Mouse (Mus musculus) E14TG2a.4 (cell line): ENCODE measurements at regions not wholly inside any gene's neighbourhood (a gene's known extent, or its start where the extent isn't known, plus 50 kb on each side); places are given as distances from the start of the nearest gene placed in this dataset.

ENCODE experiments used
- CTCF ChIP-seq: conservative IDR thresholded peaks from 2 replicates; pipeline ENCODE4 v1.5.1; 2014; ENCODE audit warnings: low read length
- NANOG ChIP-seq: IDR thresholded peaks from 2 replicates; pipeline ENCODE4 v1.6.1; 2014; ENCODE audit warnings: borderline replicate concordance, low read length, mixed read lengths

DNA sequence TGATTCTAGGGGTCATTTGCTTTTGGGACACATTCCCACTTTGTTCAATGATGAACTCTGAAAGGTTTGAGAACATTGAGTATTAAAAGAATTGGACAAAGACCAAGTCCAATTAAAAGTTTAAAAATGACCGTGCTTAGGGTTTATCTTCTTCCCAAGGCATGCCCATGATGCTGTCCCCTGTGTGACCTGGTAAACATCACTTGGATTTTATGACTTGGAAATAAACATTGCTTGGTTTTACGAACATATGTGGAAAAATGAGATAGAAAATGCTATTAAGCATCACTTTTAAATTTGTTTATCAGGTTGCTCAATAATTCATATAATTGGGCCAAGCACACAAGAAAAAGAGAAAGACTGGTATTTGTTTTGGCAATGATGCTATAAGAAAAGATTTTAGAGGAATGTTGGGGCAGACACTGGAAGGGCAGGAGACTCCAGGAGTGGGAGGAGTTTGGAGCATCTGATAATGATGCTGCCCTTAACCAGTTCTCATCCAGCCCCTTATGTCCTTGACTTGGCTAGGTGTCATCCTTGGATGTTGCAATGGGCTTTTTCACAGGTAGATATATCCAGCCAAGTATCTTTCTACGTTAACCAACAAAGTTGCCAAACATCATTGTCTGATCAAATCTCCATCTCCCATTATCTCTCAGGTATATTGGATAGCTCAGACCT is 92.1 kb upstream of the Dcn start:
- TF ChIP-seq CTCF (no peak), NANOG (no peak)
